Mouse (Mus musculus): ENCODE measurements around the gene Phactr3.
"Not testable (repeated sequence)": the region's sequence is repeated elsewhere in the genome, so short reads cannot be mapped to it uniquely, and the experiment has no call there.

Phactr3 gene

GRCm38 (mm10) chr2:178118801-178119560, at the start of gene Phactr3:
Gene Phactr3 (plus strand): TSS chr2:178118975.
- CTCF ChIA-PET = interaction anchor here (0.6 to 5.7 kb wide), 21 partner anchors 14 to 294 kb away, joined by 3 to 67 read pairs (median 4); no protein-coding TSS in a partner anchor
- POLR2A ChIA-PET = interaction anchor here in 1 of 4 experiments (1.0 kb wide), 1 partner anchor 18 kb away, joined by 3 read pairs; no protein-coding TSS in a partner anchor

DNA sequence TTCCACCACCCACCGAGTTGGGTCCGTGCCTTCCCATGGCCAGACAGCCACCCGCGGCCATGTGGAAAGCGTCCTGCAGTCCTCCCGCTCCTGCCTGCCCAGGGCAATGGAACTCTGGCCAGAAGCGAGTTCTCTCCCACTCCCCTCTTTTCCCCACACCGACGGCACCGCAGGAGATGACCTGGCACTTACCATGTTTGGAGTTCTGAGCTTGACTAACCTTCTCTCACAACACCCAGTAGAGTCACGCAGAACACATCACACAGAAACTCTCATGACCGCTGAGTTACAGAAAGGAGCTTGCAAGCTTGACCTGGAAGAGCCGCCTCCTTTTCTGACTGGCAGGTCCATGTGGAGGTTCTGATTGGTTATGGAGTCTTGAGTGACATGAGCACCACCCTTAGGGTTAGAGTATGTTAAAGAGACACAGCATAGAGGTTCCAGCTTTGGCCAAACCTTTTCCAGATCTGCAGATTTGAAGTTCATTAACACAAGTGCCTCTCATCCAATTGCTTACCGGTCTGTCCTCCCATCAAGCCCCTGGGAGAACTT, 40.5 kb upstream of the Phactr3 start, which contains the start of gene Zfp931:
TSS of gene Zfp931 (minus strand) at position 311 of the 552 bp plus-strand sequence.
- CTCF ChIA-PET, POLR2A ChIA-PET: not testable (repeated sequence)

DNA sequence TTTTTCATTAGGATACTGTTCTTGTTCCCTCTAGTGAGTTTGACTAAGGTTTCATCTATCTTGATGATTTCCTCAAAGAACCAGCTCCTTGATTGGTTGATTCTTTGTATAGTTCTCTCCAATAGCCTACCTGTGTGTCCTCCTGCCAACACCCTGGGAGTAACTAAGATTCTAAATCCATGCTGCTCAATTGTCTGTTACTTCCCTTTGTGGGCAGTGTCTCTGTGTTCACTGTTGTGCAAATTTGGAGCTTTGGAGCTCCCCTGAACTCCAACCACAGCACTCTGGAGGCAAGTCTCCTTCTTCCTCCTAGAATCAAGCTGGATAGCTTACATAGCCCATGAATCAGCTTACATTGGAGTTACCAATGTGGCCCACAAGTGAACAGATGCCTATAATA, 29.2 kb upstream of the Phactr3 start:
- ChIA-PET POLR2A (interaction anchor here in 1 of 4 experiments (0.7 to 0.9 kb wide), 2 partner anchors 12 to 13 kb away, joined by 3 to 4 read pairs; no protein-coding TSS in a partner anchor), CTCF (interaction anchor here in 3 of 4 experiments (0.6 to 1.2 kb wide), 3 partner anchors 9 to 33 kb away, joined by 3 to 6 read pairs (median 3); no protein-coding TSS in a partner anchor)

GRCm38 (mm10) chr2:178098021-178098420, 20.8 kb upstream of the Phactr3 start:
- CTCF ChIA-PET = interaction anchor here (0.5 to 2.9 kb wide), 51 partner anchors 8 to 410 kb away, joined by 3 to 38 read pairs (median 3); partner anchors contain the start of gene Phactr3 (in 1 of the 4)
- POLR2A ChIA-PET = interaction anchor here in 2 of 4 experiments (0.6 to 1.1 kb wide), 2 partner anchors 17 to 30 kb away, joined by 3 to 4 read pairs; no protein-coding TSS in a partner anchor

DNA sequence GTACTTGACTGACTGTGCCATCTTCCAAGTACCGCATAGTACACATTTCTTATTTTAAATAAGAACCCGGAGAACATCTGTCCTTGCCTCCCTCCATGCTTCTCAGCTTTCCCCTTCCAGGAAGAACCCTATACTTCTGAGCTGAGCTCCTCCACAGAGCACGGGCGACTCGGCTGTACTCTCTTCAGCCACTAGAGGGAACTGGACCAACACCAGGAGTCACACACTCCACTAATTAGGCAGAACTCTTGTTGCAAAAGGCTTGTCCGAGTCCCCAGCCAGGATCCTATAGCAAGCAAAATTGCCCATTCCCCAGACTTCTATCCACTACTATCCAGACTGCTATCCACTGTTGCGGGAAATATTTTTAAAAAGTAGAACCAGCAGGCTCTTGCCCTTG, 16.8 kb upstream of the Phactr3 start:
- POLR2A ChIA-PET = interaction anchor here in 3 of 4 experiments (0.6 to 1.8 kb wide), 10 partner anchors 9 to 163 kb away, joined by 3 to 9 read pairs (median 3); no protein-coding TSS in a partner anchor
- CTCF ChIA-PET = interaction anchor here (0.6 to 5.6 kb wide), 53 partner anchors 9 to 405 kb away, joined by 3 to 67 read pairs (median 4); partner anchors contain the start of gene Phactr3 (in 3 of the 4)

GRCm38 (mm10) chr2:178117946-178118345, 829 bp upstream of the Phactr3 start:
- ChIA-PET CTCF (interaction anchor here (0.5 to 5.7 kb wide), 26 partner anchors 13 to 295 kb away, joined by 3 to 67 read pairs (median 5); no protein-coding TSS in a partner anchor), POLR2A (interaction anchor here in 1 of 4 experiments (0.7 to 1.1 kb wide), 2 partner anchors 16 to 1297 kb away, joined by 4 read pairs; no protein-coding TSS in a partner anchor)

DNA sequence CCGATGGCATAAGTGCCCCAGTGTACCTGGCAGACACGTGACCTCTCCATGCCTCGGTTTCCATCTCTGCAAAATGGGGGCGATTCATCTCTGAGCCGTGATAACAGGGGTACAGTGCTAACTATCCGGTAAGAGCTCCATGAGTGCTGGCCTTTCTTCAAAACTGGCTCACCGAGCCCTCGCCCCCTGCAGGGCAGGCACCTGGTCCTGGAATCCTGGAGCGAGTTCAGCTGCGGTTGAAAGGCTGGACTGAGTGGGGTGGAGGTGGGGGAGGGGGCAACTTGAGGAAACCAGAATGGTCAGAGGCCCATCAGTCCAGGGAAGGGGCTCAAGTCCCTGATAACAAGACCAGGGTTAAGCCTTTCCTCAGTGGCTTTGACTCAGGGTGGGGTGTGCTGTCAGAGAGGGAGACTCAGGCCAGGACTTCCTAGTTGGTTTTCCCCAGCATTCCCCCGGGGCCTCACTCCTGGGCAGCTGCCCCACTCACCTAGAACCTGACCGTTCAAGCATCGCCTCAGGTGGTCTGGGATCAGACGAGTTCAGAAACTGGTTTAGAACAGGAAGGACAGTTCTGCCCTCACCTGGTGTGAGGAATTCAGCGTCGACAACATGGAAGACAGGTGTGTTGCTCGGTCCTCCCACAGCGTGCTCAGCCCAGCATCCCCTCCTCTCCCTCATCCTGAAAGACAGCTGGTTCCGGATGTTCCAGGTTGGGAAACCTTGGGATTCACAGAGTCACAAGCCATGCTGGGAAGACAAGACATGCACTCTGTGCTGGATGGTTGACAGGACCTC, 983 bp downstream of the Phactr3 start:
- POLR2A ChIA-PET = interaction anchor here in 1 of 4 experiments (1.0 kb wide), 1 partner anchor 18 kb away, joined by 3 read pairs; no protein-coding TSS in a partner anchor
- CTCF ChIA-PET = interaction anchor here (0.6 to 5.7 kb wide), 15 partner anchors 17 to 218 kb away, joined by 3 to 67 read pairs (median 4); no protein-coding TSS in a partner anchor

DNA sequence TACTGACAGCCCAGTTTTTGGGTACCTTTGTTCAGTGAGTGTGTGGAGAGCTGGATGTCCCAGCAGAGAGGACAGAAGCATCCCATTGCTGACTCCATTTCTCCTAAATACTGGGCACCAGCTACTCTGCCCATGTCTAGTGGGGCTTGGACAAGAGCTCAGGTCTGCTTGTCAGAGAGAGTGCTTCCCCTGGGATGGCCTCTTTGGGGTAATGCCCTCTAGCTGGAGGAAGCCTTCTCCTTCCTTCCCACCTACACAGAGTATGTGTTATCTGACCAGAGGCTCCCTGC, 1.5 kb downstream of the Phactr3 start:
- CTCF ChIA-PET = interaction anchor here (0.9 to 5.7 kb wide), 9 partner anchors 17 to 218 kb away, joined by 3 to 67 read pairs (median 8); no protein-coding TSS in a partner anchor
- POLR2A ChIA-PET = no interaction called here

- CTCF ChIA-PET = interaction anchor here in 3 of 4 experiments (0.8 to 5.7 kb wide), 8 partner anchors 17 to 126 kb away, joined by 3 to 44 read pairs (median 4); no protein-coding TSS in a partner anchor
- POLR2A ChIA-PET = no interaction called here
Measured at GRCm38 (mm10) chr2:178120651-178121374, 2.0 kb downstream of the Phactr3 start.

DNA sequence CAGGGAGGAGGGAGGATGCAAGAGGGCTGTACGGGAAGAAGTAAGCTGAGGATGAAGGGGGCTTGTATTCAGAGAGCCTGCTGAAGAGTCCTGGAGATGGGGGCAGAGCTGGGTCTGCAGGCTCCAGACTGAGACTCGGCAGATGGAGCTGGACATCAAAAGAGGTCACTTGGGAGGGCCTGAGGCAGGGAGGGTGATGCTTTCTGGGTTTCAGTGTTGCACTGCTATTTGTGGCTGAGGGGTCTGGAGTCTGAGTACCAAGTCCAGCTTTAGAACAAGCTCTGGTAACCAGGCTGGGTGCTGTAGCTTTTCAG, 2.6 kb downstream of the Phactr3 start:
- POLR2A ChIA-PET = no interaction called here
- CTCF ChIA-PET = interaction anchor here in 3 of 4 experiments (0.8 to 5.7 kb wide), 6 partner anchors 17 to 143 kb away, joined by 3 to 44 read pairs (median 8); no protein-coding TSS in a partner anchor

- POLR2A ChIA-PET = interaction anchor here in 1 of 4 experiments (0.9 kb wide), 1 partner anchor 20 kb away, joined by 3 read pairs; no protein-coding TSS in a partner anchor
Measured at GRCm38 (mm10) chr2:178121946-178122665, 3.3 kb downstream of the Phactr3 start.

GRCm38 (mm10) chr2:178123466-178123865, 4.7 kb downstream of the Phactr3 start:
- CTCF ChIA-PET = interaction anchor here in 3 of 4 experiments (0.6 to 3.9 kb wide), 8 partner anchors 14 to 303 kb away, joined by 3 to 13 read pairs (median 4); no protein-coding TSS in a partner anchor
- POLR2A ChIA-PET = interaction anchor here in 2 of 4 experiments (0.7 to 1.2 kb wide), 3 partner anchors 13 to 1049 kb away, joined by 3 read pairs; partner anchors contain the start of gene Gm14401 (in 1 of the 2)

More at GRCm38 (mm10) chr2:178121946-178122665, 3.3 kb downstream of the Phactr3 start:
- CTCF ChIA-PET = interaction anchor here in 3 of 4 experiments (0.8 to 5.7 kb wide), 12 partner anchors 15 to 305 kb away, joined by 3 to 44 read pairs (median 6); no protein-coding TSS in a partner anchor

- POLR2A ChIA-PET = no interaction called here
- CTCF ChIA-PET = interaction anchor here in 2 of 4 experiments (1.0 to 3.9 kb wide), 3 partner anchors 12 to 139 kb away, joined by 3 to 13 read pairs (median 3); no protein-coding TSS in a partner anchor
Measured at GRCm38 (mm10) chr2:178125427-178125826, 6.7 kb downstream of the Phactr3 start.

GRCm38 (mm10) chr2:178126041-178126820, 7.5 kb downstream of the Phactr3 start:
- CTCF ChIA-PET = interaction anchor here in 1 of 4 experiments (1.3 kb wide), 1 partner anchor 11 kb away, joined by 3 read pairs; no protein-coding TSS in a partner anchor
- POLR2A ChIA-PET = no interaction called here

GRCm38 (mm10) chr2:178128594-178128993, 9.8 kb downstream of the Phactr3 start:
- ChIA-PET CTCF (interaction anchor here in 3 of 4 experiments (0.8 to 1.8 kb wide), 3 partner anchors 9 to 136 kb away, joined by 3 to 9 read pairs (median 4); no protein-coding TSS in a partner anchor), POLR2A (interaction anchor here in 1 of 4 experiments (0.7 kb wide), 1 partner anchor 47 kb away, joined by 3 read pairs; no protein-coding TSS in a partner anchor)

DNA sequence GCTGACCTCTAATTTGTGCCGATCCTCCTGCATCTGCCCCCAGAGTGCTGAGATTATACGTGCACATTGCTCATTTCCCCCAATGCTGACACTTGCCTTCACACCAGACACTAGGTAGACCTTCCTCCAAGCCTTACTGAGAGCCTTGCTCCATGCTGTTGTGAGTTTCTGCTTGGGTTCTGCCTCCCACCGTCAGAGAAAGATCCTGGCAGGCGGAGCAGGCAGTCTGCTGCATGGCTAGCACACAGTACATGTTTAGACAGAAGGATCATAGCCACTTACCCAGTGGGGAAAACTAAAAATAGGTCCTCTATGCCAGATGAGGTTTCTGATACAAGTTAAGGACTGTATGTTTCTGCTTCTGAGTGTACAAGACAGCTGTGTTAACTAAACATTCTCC, 10.4 kb downstream of the Phactr3 start:
- CTCF ChIA-PET = interaction anchor here in 3 of 4 experiments (0.7 to 1.8 kb wide), 3 partner anchors 8 to 466 kb away, joined by 3 to 9 read pairs (median 3); no protein-coding TSS in a partner anchor
- POLR2A ChIA-PET = no interaction called here

All from embryonic stem cell, embryonic (primary cell).